8 mouse cellular contexts compared by ENCODE assay signal in genomic region chr17:46644916-46645475, GRCm38 (mm10). TPM values are rescaled to one million over a fixed set of nuclear protein-coding genes. Genes with fewer than 3 reads are reported as not detected.
A peak's percentile ranks its signal among the peaks of the same experiment; 100 is the strongest.
DNase-seq lines count a peak whose midpoint lies in the region; ATAC-seq and TF ChIP-seq lines count a peak whose summit lies in the region.

No protein-coding gene starts in this region.

- no peak for ATAC-seq in heart, postnatal 0 days (ENCODE audit: insufficient read depth, low read depth)
- ATAC-seq in megakaryocyte progenitor cell, adult 5-6 weeks (replicated peaks; ENCODE audit: poor library complexity) = no peak

- no peaks in the 10 kb centered on the region for H3K36me3 ChIP-seq in thymus, adult 2 months (ENCODE audit: control insufficient read depth, insufficient read depth, low read length)
- peaks cover 40% of the 10 kb centered on the region for H3K36me3 ChIP-seq in heart, postnatal 0 days (replicated peaks; ENCODE audit: control insufficient read depth, insufficient read depth, low read length)
- peaks cover 66% of the 10 kb centered on the region for H3K36me3 ChIP-seq in megakaryocyte, embryonic 14.5 days (replicated peaks; ENCODE audit: low read length)

- H3K4me2 ChIP-seq in heart, postnatal 0 days (ENCODE audit: low read depth, low read length) = peak overlapping the region; percentile 93

- H3K4me1 ChIP-seq in thymus, adult 2 months (replicated peaks; ENCODE audit: control insufficient read depth, insufficient read depth, low read length) = peaks cover 9% of the 10 kb centered on the region
- peaks cover 13% of the 10 kb centered on the region for H3K4me1 ChIP-seq in heart, postnatal 0 days (ENCODE audit: control insufficient read depth, insufficient read depth)
- peaks cover 70% of the 10 kb centered on the region for H3K4me1 ChIP-seq in megakaryocyte, embryonic 14.5 days

- H3K27ac ChIP-seq in thymus, adult 2 months (ENCODE audit: control insufficient read depth, insufficient read depth, low read length) = no peak overlapping the region
- peak overlapping the region; percentile 71 for H3K27ac ChIP-seq in heart, postnatal 0 days (ENCODE audit: low read depth)

- no peak for DNase-seq in thymus, adult 2 months
- no peak for DNase-seq in thymus, adult 18-20 months
- DNase-seq in cerebellum, postnatal 14 days = peak; percentile 60 to 76
- no peak for DNase-seq in heart, postnatal 0 days (ENCODE audit: low spot score)
- peak; percentile 71 to 83 for DNase-seq in kidney, postnatal 4 days
- DNase-seq in thymus, postnatal 25 days = no peak

- H3K27me3 ChIP-seq in thymus, adult 2 months (ENCODE audit: control insufficient read depth, insufficient read depth, low read length) = no peaks in the 10 kb centered on the region
- H3K27me3 ChIP-seq in heart, postnatal 0 days (ENCODE audit: control insufficient read depth, insufficient read depth, low read length) = no peaks in the 10 kb centered on the region
- no peaks in the 10 kb centered on the region for H3K27me3 ChIP-seq in megakaryocyte, embryonic 14.5 days (replicated peaks)

- TF ChIP-seq EP300 in heart, postnatal 0 days (IDR thresholded peaks at IDR 0.05; ENCODE audit: low read depth) = no peak

- no peak for TF ChIP-seq POLR2A in thymus, adult 2 months (IDR thresholded peaks at IDR 0.05; ENCODE audit: control insufficient read depth, extremely low read depth, insufficient read depth, low read length, poor library complexity)

- peak overlapping the region; percentile 61 for H3K4me3 ChIP-seq in thymus, adult 2 months (ENCODE audit: control insufficient read depth, insufficient read depth, low read length)
- H3K4me3 ChIP-seq in heart, postnatal 0 days (ENCODE audit: low read depth, low read length) = peak overlapping the region; percentile 95
- H3K4me3 ChIP-seq in megakaryocyte, embryonic 14.5 days (replicated peaks) = peak overlapping the region; percentile 98

- peak overlapping the region; percentile 71 for H3K9ac ChIP-seq in heart, postnatal 0 days (replicated peaks; ENCODE audit: low read depth, low read length)

- H3K9me3 ChIP-seq in heart, postnatal 0 days (replicated peaks; ENCODE audit: control insufficient read depth, low read length) = no peaks in the 10 kb centered on the region
- no peaks in the 10 kb centered on the region for H3K9me3 ChIP-seq in megakaryocyte, embryonic 14.5 days

- WGBS in thymus, adult 2 months = 21% methylated on average over 11 of the region's 11 CpGs
- WGBS in heart, postnatal 0 days = 8% methylated on average over 10 of the region's 11 CpGs

- no peak for TF ChIP-seq CTCF in thymus, adult 2 months (IDR thresholded peaks at IDR 0.05; ENCODE audit: borderline replicate concordance, control insufficient read depth, extremely low read depth, insufficient read depth, low read length, poor library complexity)
- no peak for TF ChIP-seq CTCF in heart, postnatal 0 days (IDR thresholded peaks at IDR 0.05; ENCODE audit: low read depth)

RNA-seq across cellular contexts. Expression of gene Klc4, which starts 0.8 kb away (rescaled TPM):
- 22.6 and 24.0 TPM in 2 replicates for polyA plus RNA-seq in thymus, adult 2 months (2012; rRNA removed)
- total RNA-seq in heart, postnatal 0 days (2014; rRNA removed; ENCODE audit: low replicate concordance) = 26.2 and 29.0 TPM in 2 replicates
- polyA plus RNA-seq in heart, postnatal 0 days (2015; fragmentation: Nextera tagmentation; extraction: Ambion mirVana) = 25.1 and 28.8 TPM in 2 replicates
- polyA plus RNA-seq in megakaryocyte, embryonic 14.5 days (2012; ENCODE audit: insufficient read depth, low replicate concordance) = 33.6 and 42.0 TPM in 2 replicates
- 1.9 and 2.9 TPM in 2 replicates for total RNA-seq in megakaryocyte progenitor cell, adult 5-6 weeks (2015)
- 7.5 and 9.5 TPM in 2 replicates for total RNA-seq in megakaryocyte progenitor cell, adult 5-6 weeks (2017)

RNA-seq across cellular contexts. Expression of gene Mrpl2, which starts 1.0 kb away (rescaled TPM):
- 68.3 and 91.0 TPM in 2 replicates for polyA plus RNA-seq in thymus, adult 2 months (2012; rRNA removed)
- 96.7 and 116 TPM in 2 replicates for total RNA-seq in heart, postnatal 0 days (2014; rRNA removed; ENCODE audit: low replicate concordance)
- polyA plus RNA-seq in heart, postnatal 0 days (2015; fragmentation: Nextera tagmentation; extraction: Ambion mirVana) = 152 and 158 TPM in 2 replicates
- 289 and 528 TPM in 2 replicates for polyA plus RNA-seq in megakaryocyte, embryonic 14.5 days (2012; ENCODE audit: insufficient read depth, low replicate concordance)
- total RNA-seq in megakaryocyte progenitor cell, adult 5-6 weeks (2015) = 80.1 and 101 TPM in 2 replicates
- 75.5 and 84.7 TPM in 2 replicates for total RNA-seq in megakaryocyte progenitor cell, adult 5-6 weeks (2017)

RNA-seq across cellular contexts. Expression of gene Cul7, which starts 5.1 kb away (rescaled TPM):
- polyA plus RNA-seq in thymus, adult 2 months (2012; rRNA removed) = 47.9 and 50.1 TPM in 2 replicates
- total RNA-seq in heart, postnatal 0 days (2014; rRNA removed; ENCODE audit: low replicate concordance) = 92.7 and 95.5 TPM in 2 replicates
- 18.6 and 20.6 TPM in 2 replicates for polyA plus RNA-seq in heart, postnatal 0 days (2015; fragmentation: Nextera tagmentation; extraction: Ambion mirVana)
- 90.0 and 167 TPM in 2 replicates for polyA plus RNA-seq in megakaryocyte, embryonic 14.5 days (2012; ENCODE audit: insufficient read depth, low replicate concordance)
- 7.3 and 7.6 TPM in 2 replicates for total RNA-seq in megakaryocyte progenitor cell, adult 5-6 weeks (2015)
- total RNA-seq in megakaryocyte progenitor cell, adult 5-6 weeks (2017) = 9.1 and 14.3 TPM in 2 replicates

RNA-seq across cellular contexts. Expression of gene Ptk7, which starts 15.7 kb away (rescaled TPM):
- polyA plus RNA-seq in thymus, adult 2 months (2012; rRNA removed) = 11.9 and 15.8 TPM in 2 replicates
- 57.9 and 70.4 TPM in 2 replicates for total RNA-seq in heart, postnatal 0 days (2014; rRNA removed; ENCODE audit: low replicate concordance)
- 16.9 and 17.2 TPM in 2 replicates for polyA plus RNA-seq in heart, postnatal 0 days (2015; fragmentation: Nextera tagmentation; extraction: Ambion mirVana)
- polyA plus RNA-seq in megakaryocyte, embryonic 14.5 days (2012; ENCODE audit: insufficient read depth, low replicate concordance) = 6.7 and 13.6 TPM in 2 replicates
- total RNA-seq in megakaryocyte progenitor cell, adult 5-6 weeks (2015) = 1.4 and 2.0 TPM in 2 replicates
- 3.0 and 3.6 TPM in 2 replicates for total RNA-seq in megakaryocyte progenitor cell, adult 5-6 weeks (2017)

RNA-seq across cellular contexts. Expression of gene Rrp36, which starts 29.2 kb away (rescaled TPM):
- polyA plus RNA-seq in thymus, adult 2 months (2012; rRNA removed) = 43.8 and 47.8 TPM in 2 replicates
- 15.5 and 18.8 TPM in 2 replicates for total RNA-seq in heart, postnatal 0 days (2014; rRNA removed; ENCODE audit: low replicate concordance)
- polyA plus RNA-seq in heart, postnatal 0 days (2015; fragmentation: Nextera tagmentation; extraction: Ambion mirVana) = 26.6 and 29.7 TPM in 2 replicates
- polyA plus RNA-seq in megakaryocyte, embryonic 14.5 days (2012; ENCODE audit: insufficient read depth, low replicate concordance) = 9.4 and 30.6 TPM in 2 replicates
- total RNA-seq in megakaryocyte progenitor cell, adult 5-6 weeks (2015) = 12.4 and 13.6 TPM in 2 replicates
- total RNA-seq in megakaryocyte progenitor cell, adult 5-6 weeks (2017) = 70.4 and 89.7 TPM in 2 replicates

Comparison
In these comparisons a context has a peak if more than half of its experiments do, and no peak if none do; other contexts are left out.
1. DNase-seq: peak in cerebellum, postnatal 14 days (2 of 2) and kidney, postnatal 4 days (2 of 2); none in thymus, adult 2 months (single experiment), thymus, adult 18-20 months (0 of 2), heart, postnatal 0 days (single experiment) and thymus, postnatal 25 days (single experiment).
2. Peak in every context shown above with its lines, with median percentiles within 50 percentile points of each other: H3K4me3 ChIP-seq.